Mouse (Mus musculus) heart, adult 2 months (tissue): ENCODE data around the gene Ostm1. TPM values are rescaled to one million over a fixed set of nuclear protein-coding genes. Genes with fewer than 3 reads are reported as not detected.

ENCODE experiments used
- DNase-seq, 2 experiments: peaks; one replicate each; pipeline ENCODE4 v3.0.0; 2021
- H3K27ac ChIP-seq: fragments of 200-600 bp; 2 replicates; pipeline ENCODE4 v1.8.1; 2022
- H3K27me3 ChIP-seq: fragments of 200-500 bp; 2 replicates; pipeline ENCODE4 v1.6.1; 2012; ENCODE audit warnings: mild to moderate bottlenecking, low read length, inconsistent platforms, mixed read lengths; ENCODE audit not compliant: control insufficient read depth, insufficient read depth
- H3K36me3 ChIP-seq: fragments of 200-500 bp; 2 replicates; pipeline ENCODE4 v1.6.1; 2012; ENCODE audit warnings: low read length, inconsistent platforms; ENCODE audit not compliant: control insufficient read depth, insufficient read depth
- H3K4me1 ChIP-seq: fragments of 200-500 bp; 2 replicates; pipeline ENCODE4 v1.6.1; 2011; ENCODE audit warnings: low read length; ENCODE audit not compliant: control insufficient read depth, insufficient read depth
- H3K4me3 ChIP-seq: fragments of 200-600 bp; 2 replicates; pipeline ENCODE4 v1.8.1; 2022
- H3K79me2 ChIP-seq: fragments of 200-500 bp; replicated peaks from 2 replicates; pipeline ENCODE4 v1.6.1; 2012; ENCODE audit warnings: mild to moderate bottlenecking, inconsistent platforms, low read length, moderate library complexity, mixed read lengths; ENCODE audit not compliant: control insufficient read depth, insufficient read depth
- H3K9ac ChIP-seq: fragments of 200-500 bp; 2 replicates; pipeline ENCODE4 v1.6.1; 2012; ENCODE audit warnings: low read depth, mild to moderate bottlenecking, control low read depth, inconsistent platforms, low read length, mixed read lengths
- CTCF ChIP-seq: fragments of 200-600 bp; IDR thresholded peaks from 2 replicates; pipeline ENCODE4 v1.8.1; 2022; ENCODE audit warnings: antibody characterized with exemption, mild to moderate bottlenecking, moderate library complexity
- EP300 ChIP-seq: fragments of 200-500 bp; IDR thresholded peaks from 2 replicates; pipeline ENCODE4 v1.6.1; 2011; ENCODE audit warnings: low read depth, low read length, control low read depth; ENCODE audit not compliant: insufficient read depth
- POLR2A ChIP-seq: fragments of 200-500 bp; IDR thresholded peaks from 2 replicates; pipeline ENCODE4 v1.6.1; 2011; ENCODE audit warnings: mild to moderate bottlenecking, low read depth, low read length, control low read depth; ENCODE audit not compliant: insufficient read depth
- WGBS: fragments of 180-500 bp; shearing (Covaris S2); methylation state at CpG from one replicate; pipeline ENCODE4 v1.1.7; 2018; 5-methylcytosine and 5-hydroxymethylcytosine counted together
- intact Hi-C: fragments of 180-260 bp; cut with DNase I; formaldehyde crosslinking; loops from one replicate; pipeline ENCODE4 v1.15.1; 2025
- polyA plus RNA-seq: library from polyadenylated mRNA; depleted of rRNA; stranded (reverse); fragments of >200 nt; gene quantifications from 2 replicates; pipeline ENCODE4 v1.2.3, GENCODE M21; 2012
- total RNA-seq, 2 experiments: library from RNA; stranded (reverse); gene quantifications; 2 replicates each; pipeline ENCODE4 v1.2.3; 2021

Ostm1 gene
- total and polyA plus RNA-seq, 3 experiments, result 14.0 to 19.2 (median 18.0) TPM

GRCm38 (mm10) chr10:42581694-42582565 is 1.7 kb upstream of the Ostm1 start:
- no peak overlapping the region for H3K27ac ChIP-seq
- TF ChIP-seq EP300 (no peak), POLR2A (no peak), CTCF (no peak)
- H3K9ac ChIP-seq, result no peak overlapping the region
- 8% methylated on average over 45 of the region's 45 CpGs for WGBS
- H3K79me2 ChIP-seq, result no peaks in the 10 kb centered on the region
- H3K4me1 ChIP-seq, result peaks cover 2% of the 10 kb centered on the region; the same call in 1 of the 2 replicates
- H3K27me3 ChIP-seq, result peaks cover 58% of the 10 kb centered on the region
- no peaks in the 10 kb centered on the region for H3K36me3 ChIP-seq
- H3K4me3 ChIP-seq, result no peak overlapping the region
- DNase-seq, result peak in 1 of 2 experiments; percentile 39
- intact Hi-C loops, result loop anchor here (5.0 kb wide), 1 partner anchor 50 kb away; no protein-coding TSS in a partner anchor

GRCm38 (mm10) chr10:42582566-42583110 is 984 bp upstream of the Ostm1 start:
- peak in 1 of 2 experiments; percentile 28 for DNase-seq
- Histone ChIP-seq H3K27ac (no peak overlapping the region), H3K4me1 (peaks cover 2% of the 10 kb centered on the region; the same call in 1 of the 2 replicates), H3K79me2 (no peaks in the 10 kb centered on the region), H3K27me3 (peaks cover 58% of the 10 kb centered on the region), H3K4me3 (no peak overlapping the region), H3K36me3 (no peaks in the 10 kb centered on the region), H3K9ac (no peak overlapping the region)
- TF ChIP-seq CTCF, result no peak
- no peak for TF ChIP-seq POLR2A
- no peak for TF ChIP-seq EP300
- WGBS, result 2% methylated on average over 44 of the region's 44 CpGs
- intact Hi-C loops, result loop anchor here (5.0 kb wide), 1 partner anchor 50 kb away; no protein-coding TSS in a partner anchor

GRCm38 (mm10) chr10:42583902-42584435 is 347 bp downstream of the Ostm1 start:
- H3K4me1 ChIP-seq, result peaks cover 2% of the 10 kb centered on the region; the same call in 1 of the 2 replicates
- 3% methylated on average over 32 of the region's 32 CpGs for WGBS
- intact Hi-C loops, result loop anchor here (5.0 kb wide), 1 partner anchor 48 kb away; no protein-coding TSS in a partner anchor
- no peaks in the 10 kb centered on the region for H3K36me3 ChIP-seq
- H3K27ac ChIP-seq, result no peak overlapping the region
- TF ChIP-seq CTCF, result no peak
- no peak for TF ChIP-seq EP300
- no peak for TF ChIP-seq POLR2A
- H3K79me2 ChIP-seq, result no peaks in the 10 kb centered on the region
- no peak overlapping the region for H3K9ac ChIP-seq
- H3K4me3 ChIP-seq, result no peak overlapping the region
- DNase-seq, result peak in 1 of 2 experiments; percentile 26
- H3K27me3 ChIP-seq, result peaks cover 58% of the 10 kb centered on the region

- Histone ChIP-seq H3K27me3 (peaks cover 54% of the 10 kb centered on the region), H3K9ac (no peak overlapping the region), H3K79me2 (no peaks in the 10 kb centered on the region), H3K27ac (no peak overlapping the region), H3K4me1 (peaks cover 2% of the 10 kb centered on the region; the same call in 1 of the 2 replicates), H3K4me3 (no peak overlapping the region), H3K36me3 (no peaks in the 10 kb centered on the region)
- intact Hi-C loops, result loop anchor here (5.0 kb wide), 1 partner anchor 48 kb away; no protein-coding TSS in a partner anchor
- 4% methylated on average over 37 of the region's 37 CpGs for whole genome bisulfite sequencing
- TF ChIP-seq POLR2A (no peak), EP300 (no peak), CTCF (no peak)
- DNase-seq, result no peak
Observed at GRCm38 (mm10) chr10:42584436-42584983, 888 bp downstream of the Ostm1 start.

- TF ChIP-seq POLR2A, result no peak
- no peak for TF ChIP-seq CTCF
- no peak for TF ChIP-seq EP300
- intact Hi-C loops, result no loop called here
- H3K4me1 ChIP-seq, result peaks cover 2% of the 10 kb centered on the region; the same call in 1 of the 2 replicates
- H3K27me3 ChIP-seq, result peaks cover 48% of the 10 kb centered on the region
- no peaks in the 10 kb centered on the region for H3K79me2 ChIP-seq
- H3K36me3 ChIP-seq, result no peaks in the 10 kb centered on the region
- DNase-seq, result no peak
- 4% methylated on average over 8 of the region's 8 CpGs for WGBS
- no peak overlapping the region for H3K27ac ChIP-seq
- no peak overlapping the region for H3K4me3 ChIP-seq
- H3K9ac ChIP-seq, result no peak overlapping the region
Observed at GRCm38 (mm10) chr10:42585156-42585555, 1.5 kb downstream of the Ostm1 start.
